Mouse (Mus musculus): ENCODE measurements at regions not wholly inside any gene's neighbourhood (a gene's known extent, or its start where the extent isn't known, plus 50 kb on each side); places are given as distances from the start of the nearest gene placed in this dataset.
A peak's percentile ranks its signal among the peaks of the same experiment; 100 is the strongest.

DNA sequence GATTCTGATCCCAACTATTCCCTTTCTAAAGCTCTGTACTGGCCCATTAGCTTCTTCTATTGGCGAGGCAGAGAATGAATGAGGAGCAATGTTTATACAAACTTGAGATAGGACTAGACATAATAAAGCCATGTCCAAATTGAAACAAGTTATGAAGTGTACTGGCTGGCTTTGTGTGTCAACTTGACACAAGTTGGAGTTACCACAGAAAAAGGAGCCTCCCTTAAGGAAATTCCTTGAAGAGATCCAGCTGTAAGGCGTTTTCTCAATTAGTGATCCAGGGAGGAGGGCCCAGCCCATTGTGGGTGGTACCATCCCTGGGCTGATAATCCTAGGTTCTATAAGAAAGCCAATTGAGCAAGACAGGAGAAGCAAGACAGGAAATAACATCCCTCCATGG lies 135.9 kb upstream of the Cr2 start:
- DNase-seq (ENCODE audit: low read depth, low spot score), result no peak
- 44% methylated on average over 2 of the region's 2 CpGs for WGBS

DNA sequence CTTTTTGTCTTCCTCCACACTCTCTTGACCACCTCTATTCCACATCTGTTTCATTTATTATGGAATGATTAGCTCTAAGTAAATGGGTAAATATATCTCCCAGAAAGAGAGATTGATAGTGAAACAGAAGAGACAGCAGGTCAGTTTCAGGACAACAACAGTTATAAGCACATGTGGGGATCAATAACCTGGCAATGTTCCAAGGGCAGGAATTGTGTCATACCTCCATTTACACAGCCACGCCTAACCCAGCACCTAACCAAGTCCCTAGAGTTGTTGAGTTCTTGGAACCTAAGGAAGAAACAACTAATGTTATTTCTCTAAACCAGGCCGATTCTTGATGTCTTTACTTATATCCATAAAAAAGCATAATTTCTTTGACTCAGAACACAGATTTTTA lies 108.6 kb upstream of the Cr2 start:
- 68% methylated on average over 2 of the region's 2 CpGs for WGBS
- DNase-seq (ENCODE audit: low read depth, low spot score), result no peak

DNA sequence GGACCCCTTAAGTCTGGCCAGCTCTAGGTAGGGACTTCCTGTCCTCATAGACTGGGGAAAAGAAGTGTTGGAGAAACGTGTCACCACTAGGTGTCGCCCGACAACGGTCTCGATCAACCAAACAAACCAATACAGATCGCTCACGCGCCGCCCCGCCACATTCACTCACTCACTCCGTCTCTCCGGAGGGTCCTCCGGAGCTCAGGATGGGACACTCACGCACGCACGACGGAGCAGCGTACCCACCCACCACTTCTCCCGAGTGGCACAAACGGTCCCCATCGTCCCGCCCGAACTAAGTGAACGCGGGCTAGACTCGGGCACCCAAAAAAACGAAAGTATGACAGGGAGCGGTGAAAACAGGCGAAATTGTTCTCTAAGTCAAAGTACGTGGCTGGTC lies 65.0 kb upstream of the Cr2 start:
- 7% methylated on average over 30 of the region's 30 CpGs for WGBS
- DNase-seq (ENCODE audit: low read depth, low spot score), result peak; percentile 100

DNA sequence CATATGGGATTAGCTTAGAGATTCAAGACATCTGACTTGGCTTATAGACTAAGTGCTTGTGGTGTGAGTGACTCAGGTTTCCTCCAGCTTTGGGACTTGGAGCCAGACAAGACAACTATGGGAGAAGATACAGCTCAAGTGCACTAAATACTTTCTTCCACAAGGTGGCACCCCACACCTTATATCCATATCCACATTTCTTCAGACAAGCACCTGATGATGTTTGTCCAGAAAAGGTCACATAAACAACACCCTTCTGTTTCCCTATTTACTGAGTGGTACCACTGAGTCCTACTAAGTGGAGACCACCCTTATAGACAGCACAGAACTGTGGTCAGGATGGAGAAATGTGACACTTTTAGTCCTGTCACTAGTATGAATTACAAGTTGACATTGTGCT lies 56.1 kb upstream of the Cr2 start:
- DNase-seq (ENCODE audit: low read depth, low spot score), result no peak

DNA sequence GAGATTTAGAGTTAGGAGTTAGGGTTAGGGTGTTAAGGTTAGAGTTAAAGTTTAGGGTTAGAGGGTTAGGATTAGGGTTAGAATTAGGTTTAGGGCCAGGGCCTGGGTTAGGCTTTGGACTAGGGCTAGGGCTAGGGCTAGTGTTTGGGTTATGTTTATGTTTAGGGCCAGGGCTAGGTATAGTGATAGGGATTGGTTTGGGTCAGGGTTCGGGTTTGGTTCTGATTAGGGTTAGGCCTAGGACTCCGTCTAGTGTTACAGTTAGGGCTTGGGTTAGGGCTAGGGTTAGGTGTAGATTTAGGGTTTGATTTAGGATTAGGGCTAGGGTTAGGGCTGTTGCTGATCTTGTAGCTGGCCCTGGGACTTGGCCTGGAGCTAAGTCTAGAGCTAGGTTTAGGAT lies 50.5 kb upstream of the Cr2 start:
- WGBS, result 86% methylated on average over 2 of the region's 2 CpGs
- DNase-seq (ENCODE audit: low read depth, low spot score), result no peak

Data from large intestine, adult 2 months (tissue).